Mouse (Mus musculus) lung, postnatal 10 days (tissue): ENCODE data around the gene Nipal4.

Experiments used
- DNase-seq: peaks from one replicate; pipeline ENCODE4 v3.0.0; 2021

Nipal4 gene

DNA sequence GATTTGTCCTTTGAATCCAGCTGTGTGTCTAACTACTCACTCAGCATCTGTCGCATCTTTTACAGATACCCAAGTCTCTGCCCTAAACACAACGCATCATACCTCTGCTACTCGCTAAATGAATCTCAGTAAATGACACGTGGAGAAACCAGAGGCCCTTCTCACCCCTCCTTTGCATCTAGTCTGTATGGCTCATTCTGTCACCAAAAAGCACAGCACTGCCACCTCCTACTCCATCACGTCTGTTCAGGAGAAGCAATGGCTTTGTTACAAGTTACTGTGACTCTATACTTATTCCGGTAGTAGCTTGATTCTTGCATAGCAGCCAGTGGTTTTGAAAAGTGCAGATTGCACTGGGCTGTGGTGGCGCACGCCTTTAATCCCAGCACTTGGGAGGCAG, 9.4 kb downstream of the Nipal4 start:
- DNase-seq = no peak

DNA sequence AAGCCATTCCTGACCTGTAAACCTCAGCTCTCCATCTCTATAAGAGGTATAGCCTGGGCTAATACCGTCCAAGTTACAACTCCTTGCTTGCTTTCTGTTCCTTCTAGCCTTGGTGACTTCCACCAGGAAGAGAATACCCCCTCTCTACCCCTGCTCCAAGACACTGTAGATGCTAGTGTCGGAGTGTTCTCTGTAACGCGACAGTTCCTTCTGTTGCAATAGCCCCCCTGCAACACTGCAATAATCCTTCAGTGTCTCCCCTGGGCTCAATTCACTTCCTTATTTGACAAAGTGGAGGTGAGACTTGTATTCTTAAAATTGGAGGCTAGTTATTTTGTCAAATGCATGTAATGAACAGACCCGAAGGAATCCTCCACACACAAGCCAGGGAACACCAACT, 19.7 kb downstream of the Nipal4 start:
- DNase-seq = no peak

DNA sequence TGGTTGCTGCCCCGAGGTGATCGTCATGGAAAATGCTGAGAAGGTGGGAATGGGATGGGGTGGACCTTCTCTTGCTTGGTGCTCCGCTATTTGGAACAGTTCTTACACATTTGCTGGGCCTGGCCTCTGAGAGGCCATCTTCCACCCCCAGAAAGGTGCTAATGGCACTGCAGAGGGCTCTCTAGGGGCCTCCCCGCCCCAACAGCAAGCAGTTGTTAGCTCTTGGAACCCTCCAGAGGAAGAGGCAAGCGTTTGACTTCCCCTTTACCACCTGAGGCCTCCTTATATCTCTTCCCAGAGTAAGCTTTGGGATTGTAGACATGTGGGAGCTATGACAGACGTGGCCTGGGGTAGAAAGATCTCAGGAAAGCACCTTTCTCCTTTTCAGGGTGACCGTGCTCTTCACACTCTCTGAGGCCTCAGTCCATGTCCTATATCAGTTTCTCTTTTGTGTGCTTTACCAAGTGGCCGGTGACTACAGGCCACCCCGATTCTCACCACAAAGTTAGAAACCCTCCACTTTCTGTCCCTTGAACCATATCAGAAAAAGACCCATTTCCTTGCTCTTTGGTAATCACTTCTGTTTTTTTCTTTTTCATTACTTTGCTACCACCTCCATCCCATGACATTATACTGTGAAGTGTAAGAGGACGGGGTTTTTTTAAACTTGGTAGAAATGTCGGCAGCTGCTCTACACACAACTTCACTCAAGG, 21.0 kb downstream of the Nipal4 start:
- DNase-seq = no peak

DNA sequence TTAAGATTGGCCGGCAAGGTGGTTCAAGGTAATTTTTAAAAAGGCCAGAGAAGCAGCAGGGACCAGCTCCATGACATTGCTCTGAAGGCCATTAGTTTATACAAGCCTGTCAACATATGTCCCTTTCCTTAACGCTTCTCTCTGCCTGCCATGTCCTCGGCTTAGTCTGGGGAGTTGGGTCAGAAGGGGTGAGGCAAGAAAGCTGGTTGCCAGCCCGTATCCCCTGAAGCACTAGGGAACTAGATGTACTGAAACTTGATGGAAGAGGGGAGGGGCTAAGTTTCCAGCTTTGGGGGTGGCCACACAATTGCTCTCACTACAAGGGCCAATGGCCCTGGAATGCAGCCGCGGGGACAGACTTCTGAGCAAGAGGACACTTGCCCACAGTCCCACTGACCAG, 23.0 kb downstream of the Nipal4 start:
- no peak for DNase-seq

DNA sequence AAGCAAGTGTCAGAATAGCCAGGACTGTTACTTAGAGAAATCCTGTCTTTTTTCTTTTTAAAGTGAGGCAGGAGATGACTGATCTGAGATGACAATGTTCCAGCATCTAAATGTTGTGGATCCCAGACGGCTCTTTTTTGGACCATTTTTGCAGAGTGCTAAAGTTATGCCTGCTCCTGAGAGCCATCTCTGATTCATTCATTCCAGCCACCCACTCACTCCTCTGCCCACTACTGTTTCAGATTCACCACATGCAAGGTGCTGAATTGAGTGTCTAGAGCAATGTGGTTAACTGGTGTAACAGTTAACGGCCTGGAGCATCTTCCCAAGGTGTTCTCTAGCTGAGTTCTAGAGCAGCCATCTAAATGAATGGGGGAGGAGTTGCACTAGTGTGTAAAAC, 31.4 kb downstream of the Nipal4 start:
- no peak for DNase-seq

DNA sequence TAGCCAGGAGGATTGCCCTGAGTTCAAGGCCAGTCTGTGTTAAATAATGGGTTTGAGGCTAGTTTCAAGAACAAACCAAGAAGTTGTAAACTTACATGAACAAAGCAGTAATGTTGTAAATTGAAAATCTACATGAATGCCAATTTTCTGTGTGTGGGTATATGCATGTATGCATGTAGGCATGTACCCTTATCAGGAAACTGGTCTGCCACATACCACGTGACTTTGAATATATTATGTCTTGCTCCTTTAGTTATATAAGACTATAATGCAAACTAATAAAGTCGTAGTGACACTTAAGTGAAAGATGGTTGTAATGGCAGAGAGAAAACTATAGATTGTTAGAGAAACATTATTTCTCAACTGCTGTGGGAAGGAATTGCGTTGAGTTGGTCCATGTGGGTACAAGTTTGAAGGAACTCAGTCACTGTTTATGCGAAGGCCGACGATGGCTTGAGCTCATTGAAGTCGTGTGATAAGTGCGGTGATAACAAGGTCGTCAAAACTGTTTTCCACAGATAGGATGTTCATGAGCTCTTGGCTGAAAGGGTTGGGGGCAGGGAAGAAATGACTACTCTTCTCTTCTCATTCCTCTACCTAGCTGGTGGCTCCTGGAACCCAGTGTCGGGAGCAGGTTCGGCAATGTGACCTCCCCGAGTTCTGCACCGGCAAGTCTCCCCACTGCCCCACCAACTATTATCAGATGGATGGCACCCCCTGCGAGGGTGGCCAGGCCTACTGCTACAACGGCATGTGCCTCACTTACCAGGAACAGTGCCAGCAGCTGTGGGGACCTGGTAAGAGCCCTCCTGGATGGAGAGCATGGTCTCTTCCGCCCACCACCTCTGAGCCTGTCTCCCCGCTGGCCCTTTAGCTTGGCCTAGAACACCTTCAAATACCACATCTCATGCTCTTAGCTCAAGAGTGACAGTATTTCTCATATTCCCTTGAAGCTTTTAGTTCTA, 35.0 kb downstream of the Nipal4 start:
- no peak for DNase-seq

DNA sequence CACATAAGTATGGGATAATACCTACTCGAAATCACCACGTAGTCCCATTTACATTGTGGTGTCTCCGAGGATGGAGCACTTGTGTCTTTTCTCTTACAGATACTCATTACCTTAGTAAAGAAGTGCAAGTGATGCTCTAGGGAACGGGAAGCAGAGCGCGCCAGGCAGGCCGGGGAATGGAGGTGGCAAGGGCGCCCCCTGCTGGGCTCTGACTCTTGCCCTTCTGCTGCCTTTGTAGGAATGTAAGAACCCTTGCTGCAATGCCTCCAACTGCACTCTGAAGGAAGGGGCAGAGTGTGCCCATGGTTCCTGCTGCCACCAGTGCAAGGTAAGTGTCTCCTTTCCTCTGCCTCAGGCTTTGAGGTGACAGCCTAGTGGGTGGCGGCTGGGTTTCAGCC, 37.8 kb downstream of the Nipal4 start:
- DNase-seq = peak; percentile 88

DNA sequence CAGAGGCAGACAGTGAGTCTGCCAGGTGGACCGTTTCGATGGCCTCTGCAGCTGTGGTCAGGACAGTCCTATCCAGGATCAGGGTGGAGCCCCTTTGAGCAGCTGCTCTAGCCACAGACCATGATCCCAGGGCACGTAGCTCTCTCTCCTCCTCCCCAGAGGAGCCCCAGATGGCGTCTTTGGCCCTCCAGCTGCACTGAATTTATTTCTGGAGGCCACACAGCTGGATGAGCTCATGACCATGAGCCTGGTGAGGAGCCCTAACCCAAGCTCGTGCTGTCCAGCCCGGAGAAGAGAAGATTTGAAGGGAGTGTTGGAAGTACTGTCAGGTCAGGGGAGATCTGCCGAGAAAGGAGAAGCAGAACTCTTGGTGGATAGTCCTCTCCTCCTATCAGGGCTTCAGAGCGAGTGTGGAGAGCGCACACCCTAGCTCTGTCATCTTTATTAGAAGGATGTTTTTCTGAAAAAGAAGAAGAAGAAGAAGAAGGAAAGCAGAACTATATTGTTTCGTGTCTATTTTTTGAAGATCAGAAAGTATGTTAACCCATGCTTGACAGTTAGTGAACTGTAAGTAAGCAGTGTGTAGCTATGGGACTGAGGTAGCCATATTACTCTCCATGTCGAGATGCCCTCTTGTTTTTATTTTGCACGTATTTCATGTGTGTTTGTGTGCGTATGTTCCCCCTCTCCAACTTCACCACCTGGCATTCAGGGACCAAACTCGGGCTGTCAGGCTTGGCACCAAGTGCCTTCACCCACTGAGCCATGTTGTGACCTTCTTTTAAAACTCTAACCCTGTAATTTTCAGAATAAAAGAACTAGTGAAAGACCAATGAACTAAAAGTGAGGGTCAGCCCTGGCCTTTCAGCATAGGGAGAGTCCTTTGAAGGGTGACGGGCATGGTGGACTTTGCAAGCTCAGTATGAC, 38.4 kb downstream of the Nipal4 start:
- DNase-seq = peak; percentile 71

DNA sequence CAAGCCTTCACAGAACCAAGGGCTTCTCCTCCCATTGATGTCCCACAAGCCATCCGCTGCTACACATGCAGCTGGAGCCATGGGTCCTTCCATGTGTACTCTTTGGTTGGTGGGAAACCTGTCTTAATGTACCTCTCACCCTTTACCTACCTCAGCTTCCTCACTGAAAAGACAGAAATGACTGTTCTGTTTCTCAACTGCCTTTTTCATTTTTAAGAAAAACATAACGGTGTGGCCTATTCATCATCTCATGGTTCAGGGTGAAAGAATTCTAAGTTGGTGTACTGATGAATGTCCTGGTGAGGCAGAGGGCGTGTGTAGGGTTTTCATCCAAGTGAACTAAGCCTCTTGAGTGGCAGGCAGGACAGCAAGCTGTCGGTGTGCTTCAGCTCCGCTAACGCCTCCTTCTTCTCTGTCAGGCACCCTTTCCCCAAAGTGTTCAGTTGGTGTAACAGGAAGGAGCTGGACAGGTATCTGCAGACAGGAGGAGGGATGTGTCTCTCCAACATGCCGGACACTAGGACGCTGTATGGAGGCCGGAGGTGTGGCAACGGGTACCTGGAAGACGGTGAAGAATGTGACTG, 39.4 kb downstream of the Nipal4 start:
- no peak for DNase-seq

DNA sequence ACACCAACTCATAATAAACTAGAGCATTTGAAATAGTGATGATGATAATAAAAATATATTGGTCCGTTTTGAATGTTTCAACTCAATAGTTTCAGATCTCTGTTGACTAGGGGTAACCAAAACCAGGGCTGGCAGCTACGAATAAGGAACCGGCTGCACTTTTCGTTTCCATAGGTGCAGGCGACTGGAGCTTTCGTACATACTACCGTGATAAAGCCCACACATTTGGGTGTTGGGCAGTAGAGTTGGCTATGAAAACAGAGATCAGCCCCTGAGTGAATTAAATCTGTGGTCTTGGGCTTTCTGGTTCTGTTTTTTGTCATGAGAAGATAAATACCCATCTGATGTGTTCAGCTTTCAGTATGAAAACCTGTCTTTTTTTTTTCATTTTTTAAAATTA, 40.0 kb downstream of the Nipal4 start:
- no peak for DNase-seq

DNA sequence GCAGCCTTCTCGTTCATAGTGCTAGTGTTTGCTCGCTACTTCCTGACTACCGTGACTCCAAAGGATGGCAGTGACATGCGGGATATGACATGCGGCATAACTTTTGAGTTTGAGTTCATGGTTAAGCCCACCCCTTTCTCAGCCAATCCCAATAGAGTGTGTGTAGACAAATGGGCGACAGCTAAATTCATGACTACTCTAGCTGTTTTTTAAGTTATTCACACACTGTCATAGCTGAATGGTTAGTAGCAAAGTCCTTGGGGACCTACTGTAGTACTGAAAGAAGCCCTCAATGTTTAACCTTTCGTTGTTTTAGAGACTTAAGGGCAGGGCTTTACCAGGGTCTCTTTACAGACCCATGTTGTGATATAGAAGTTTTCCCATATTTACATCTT, 40.5 kb downstream of the Nipal4 start:
- DNase-seq = no peak

DNA sequence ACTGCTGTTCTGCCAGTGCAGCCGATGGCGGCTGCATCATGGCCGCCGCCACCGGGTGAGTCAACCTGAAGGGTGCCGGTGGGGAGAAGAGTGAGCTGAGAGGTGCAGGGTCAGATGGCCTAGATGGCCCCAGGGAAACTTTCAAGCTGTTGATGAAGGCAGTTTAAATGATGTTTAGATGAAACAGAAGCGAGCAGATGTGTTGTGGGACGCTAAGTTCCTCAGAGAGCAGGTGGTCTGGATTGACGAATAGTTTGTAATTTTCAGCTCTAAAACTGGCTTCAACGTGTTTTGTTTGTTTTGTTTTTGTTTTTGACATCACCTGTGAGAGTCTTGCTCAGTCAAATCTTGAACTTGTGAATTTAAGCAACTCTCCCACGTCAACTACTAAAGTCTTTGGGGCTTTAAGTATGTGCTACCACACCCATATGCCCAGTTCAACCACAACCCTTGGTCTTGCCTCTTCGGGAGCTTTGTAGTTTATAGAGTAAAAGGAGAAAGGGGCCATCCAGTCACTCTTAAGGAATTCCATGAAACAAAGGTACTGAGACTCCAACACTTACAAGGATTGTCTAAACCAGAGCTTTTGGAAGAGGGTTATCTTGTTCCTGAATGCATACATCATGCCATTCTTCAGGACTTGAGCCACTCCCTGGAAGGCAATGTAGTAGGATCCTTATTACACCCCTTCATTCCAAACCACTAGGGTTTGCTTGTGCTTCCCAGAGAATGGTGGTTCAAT, 41.0 kb downstream of the Nipal4 start:
- DNase-seq = no peak

DNA sequence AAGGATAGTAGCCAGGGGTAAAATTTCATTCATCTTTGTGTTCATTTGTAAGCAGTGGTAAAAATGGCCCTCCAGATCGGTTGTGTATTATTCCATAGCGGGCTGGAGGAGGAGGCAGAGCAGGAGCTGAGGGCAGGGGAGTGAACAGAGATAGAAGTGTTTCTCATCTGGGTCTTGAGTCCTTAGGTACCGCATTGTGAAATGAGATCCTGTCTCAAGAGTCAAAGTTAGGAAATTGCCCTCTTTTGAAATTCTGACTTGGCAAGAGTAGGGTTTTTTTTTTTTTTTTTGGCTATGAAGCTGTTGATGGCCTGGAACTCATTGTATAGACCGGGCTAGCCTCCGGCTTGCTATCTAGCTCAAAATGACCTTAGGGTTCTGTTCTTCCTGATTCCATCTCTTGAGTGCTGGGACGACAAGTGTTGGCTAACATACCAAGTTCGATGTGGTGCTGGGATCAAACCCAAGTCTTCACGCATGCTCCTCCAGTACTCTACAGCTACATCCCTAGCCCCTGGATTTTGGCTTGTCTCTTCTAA, 42.9 kb downstream of the Nipal4 start:
- DNase-seq = no peak

DNA sequence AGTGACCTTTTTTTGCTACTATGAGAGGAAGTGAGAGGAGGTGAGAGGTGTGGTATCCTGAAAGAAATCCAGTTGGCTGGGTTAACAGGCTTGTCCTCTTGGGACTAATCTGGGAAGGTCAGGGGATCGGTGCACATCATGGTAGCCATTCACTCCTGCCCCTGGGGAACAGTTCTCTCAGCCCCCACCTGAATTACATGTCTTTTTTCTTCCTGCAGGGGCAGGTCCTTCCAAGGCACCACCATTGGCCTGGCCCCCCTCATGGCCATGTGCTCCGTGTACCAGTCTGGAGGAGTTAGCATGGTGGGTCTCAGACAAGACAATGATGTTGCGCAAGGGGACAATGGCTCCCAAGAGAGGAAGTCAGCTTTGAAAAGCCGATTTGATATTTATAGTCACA, 43.4 kb downstream of the Nipal4 start:
- DNase-seq = no peak

DNA sequence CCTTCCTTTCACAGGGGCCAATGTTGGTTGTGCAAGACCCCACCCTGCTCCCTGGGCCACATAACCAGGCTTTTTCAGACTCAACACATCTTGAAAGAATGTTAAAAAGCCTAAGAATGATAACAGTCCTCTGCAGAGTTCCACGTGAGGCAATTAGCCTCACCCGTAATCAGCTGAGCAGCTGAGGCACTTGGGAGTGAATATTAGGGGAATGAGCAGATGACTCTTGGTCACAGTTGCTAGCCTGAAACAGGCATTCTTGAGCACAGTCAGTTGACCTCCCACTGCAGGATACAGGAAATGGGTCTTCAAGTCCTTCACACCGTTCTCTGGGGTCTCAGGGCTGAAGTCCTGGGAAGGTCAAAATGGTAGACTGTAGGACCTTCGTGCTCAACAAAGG, 44.6 kb downstream of the Nipal4 start:
- DNase-seq = no peak

DNA sequence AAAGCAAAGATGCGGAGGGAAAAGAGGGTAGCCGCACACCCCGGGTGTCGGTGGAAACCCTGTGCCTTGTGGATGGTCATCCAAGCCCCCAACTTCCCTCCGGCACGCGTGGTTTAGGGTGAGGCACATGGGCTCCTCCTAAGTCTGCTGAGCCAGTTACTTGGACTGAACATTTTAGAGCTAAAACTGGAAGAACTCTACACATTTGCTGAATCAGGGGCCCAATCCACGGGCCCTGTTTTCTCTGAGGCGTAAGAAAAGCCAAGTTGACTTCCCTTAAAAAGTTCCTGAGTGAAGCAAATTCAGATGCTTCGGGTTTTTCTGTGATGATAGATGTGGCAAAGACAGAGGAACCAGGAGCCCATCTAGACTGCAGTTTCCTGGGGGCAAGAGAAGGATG, 46.2 kb downstream of the Nipal4 start:
- no peak for DNase-seq

DNA sequence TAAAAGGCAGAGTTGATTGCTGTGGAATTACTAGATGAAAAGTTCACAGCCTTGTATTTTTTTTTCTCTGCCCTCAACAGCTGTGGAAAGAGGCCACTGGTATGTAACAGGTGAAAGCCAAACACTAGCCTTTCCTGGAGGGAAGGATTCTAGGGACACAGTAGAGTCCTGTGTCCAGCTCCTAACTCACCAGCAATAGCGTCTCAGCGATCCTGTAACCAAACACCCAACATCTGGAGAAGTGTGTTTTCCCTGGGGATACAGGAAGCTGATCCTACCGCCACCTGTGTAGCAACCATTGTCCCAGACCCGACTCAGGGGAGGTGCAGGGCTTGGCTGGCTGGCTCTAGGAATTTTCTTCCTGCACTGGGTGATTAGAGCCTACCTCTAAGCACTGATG, 46.7 kb downstream of the Nipal4 start:
- no peak for DNase-seq

DNA sequence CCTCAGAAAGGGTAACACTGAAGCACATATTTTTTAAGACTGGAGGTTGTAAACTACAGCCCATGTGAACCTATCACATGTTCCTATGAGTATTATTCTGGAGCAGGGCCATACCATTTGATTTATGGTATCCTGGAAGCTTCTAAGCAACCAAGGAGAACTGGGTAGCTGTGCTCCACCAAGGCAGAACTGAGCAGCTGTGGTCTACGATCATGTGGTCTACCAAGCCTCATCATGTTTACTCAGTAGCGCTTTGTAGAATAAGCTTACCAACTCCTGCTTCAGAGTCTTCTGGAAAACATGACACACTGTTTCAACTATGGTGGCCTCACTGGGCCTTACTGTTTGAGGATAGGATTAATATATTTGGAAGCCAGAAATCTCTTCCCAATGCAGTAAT, 49.8 kb downstream of the Nipal4 start:
- DNase-seq = peak; percentile 30

DNA sequence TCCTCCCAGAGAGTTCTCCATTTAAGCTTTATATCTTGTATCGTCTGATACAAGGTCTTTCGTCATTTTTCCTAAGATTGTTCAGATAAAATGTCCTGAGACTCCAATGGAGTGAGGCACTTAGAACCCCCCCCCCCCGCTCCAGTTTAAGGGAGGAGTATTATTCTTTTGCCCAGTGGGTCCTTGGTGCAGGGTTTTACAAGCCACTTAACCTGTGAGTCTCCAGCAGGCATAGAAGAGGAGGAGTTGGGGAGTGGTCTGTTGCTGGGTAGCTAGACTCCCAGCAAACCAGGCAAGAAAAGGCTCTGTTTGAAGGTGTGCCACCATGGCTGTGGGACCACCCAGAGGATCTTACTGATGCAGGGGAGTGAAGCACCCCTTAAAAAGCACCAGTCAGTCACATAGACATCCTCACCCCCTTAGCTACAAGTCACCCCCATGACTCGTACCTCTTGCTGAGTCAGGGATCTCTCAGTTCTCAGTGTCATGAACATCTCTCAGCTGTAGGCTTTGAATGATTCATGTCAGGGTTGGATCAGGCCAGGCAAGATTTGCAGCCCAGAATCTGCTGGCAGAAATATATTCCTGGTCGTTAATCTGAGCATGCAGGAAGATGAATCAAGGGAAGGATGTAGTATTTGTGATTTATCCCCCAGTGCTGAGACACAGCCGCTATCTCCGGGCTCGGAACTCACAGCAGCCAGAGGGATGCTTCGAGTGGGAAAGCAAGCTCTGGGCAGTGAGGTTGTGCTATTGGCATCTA, 50.7 kb downstream of the Nipal4 start:
- DNase-seq = no peak

DNA sequence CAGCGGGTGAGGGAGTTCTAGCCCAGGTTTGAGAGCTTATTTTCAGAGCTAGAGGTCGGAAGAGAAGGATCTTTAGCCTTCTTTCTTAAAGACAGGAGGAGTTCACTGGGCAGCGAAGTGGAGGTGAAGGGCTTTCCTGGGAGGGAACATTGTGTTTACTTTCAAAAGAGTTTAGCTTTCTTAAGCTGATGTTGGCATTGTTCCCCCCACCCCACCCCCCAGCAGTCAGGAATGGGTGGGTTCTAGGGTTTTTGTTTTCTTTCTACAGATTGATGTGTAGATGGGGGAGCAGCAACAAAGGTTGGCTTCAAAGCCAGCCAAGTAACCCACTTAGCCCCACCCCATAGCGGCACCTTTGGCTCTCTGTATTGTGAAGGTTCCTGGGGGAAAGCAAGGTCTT, 51.3 kb downstream of the Nipal4 start:
- DNase-seq = no peak

DNA sequence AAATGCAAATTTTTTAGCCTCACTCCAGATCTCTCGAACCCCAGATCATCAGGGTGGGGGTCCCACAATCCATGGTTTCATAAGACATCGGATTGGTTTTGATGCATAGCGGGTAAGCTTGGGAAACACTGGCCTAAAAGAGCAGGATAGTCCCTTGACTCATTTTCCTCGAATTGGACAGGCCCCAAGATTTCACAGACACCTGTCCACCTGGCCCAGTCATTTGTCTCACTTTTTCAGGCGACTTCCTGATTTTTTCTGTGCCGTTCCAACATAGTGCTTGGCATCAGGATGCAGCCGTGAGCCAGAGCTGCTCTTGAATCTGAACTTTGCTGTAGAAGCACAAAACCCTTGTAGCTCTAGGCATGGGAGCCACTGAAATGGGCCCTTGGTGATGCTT, 52.1 kb downstream of the Nipal4 start:
- no peak for DNase-seq
